Comparison of ENCODE assay signal across 7 mouse cellular contexts in genomic region chr6:17065791-17066169, GRCm38 (mm10). TPM values are rescaled to one million over a fixed set of nuclear protein-coding genes. Genes with fewer than 3 reads are reported as not detected.
A peak's percentile ranks its signal among the peaks of the same experiment; 100 is the strongest.
DNase-seq lines count a peak whose midpoint lies in the region; ATAC-seq lines count a peak whose summit lies in the region.

No protein-coding gene starts in this region.

- 5% methylated on average over 12 of the region's 12 CpGs for WGBS in neural tube, embryonic 11.5 days
- 6% methylated on average over 12 of the region's 12 CpGs for WGBS in forebrain, embryonic 11.5 days
- 3% methylated on average over 12 of the region's 12 CpGs for WGBS in limb, embryonic 15.5 days
- WGBS in neural tube, embryonic 14.5 days = 4% methylated on average over 12 of the region's 12 CpGs

- no peak for DNase-seq in neural tube, embryonic 11.5 days (ENCODE audit: low spot score)
- no peak for DNase-seq in neural tube, embryonic 10.5 days (ENCODE audit: extremely low spot score, low spot score)
- no peak for DNase-seq in forebrain, embryonic 11.5 days (ENCODE audit: low spot score)
- DNase-seq in T-cell, adult 2 months (ENCODE audit: low spot score) = no peak
- no peak for DNase-seq in urinary bladder, postnatal 25 days (ENCODE audit: low spot score)

- no peaks in the 10 kb centered on the region for H3K9me3 ChIP-seq in neural tube, embryonic 11.5 days (ENCODE audit: control insufficient read depth, low read length)
- no peaks in the 10 kb centered on the region for H3K9me3 ChIP-seq in forebrain, embryonic 11.5 days (ENCODE audit: control insufficient read depth, low read length)
- H3K9me3 ChIP-seq in limb, embryonic 15.5 days = no peaks in the 10 kb centered on the region
- H3K9me3 ChIP-seq in neural tube, embryonic 14.5 days (ENCODE audit: control insufficient read depth, low read length) = no peaks in the 10 kb centered on the region

- H3K4me1 ChIP-seq in neural tube, embryonic 11.5 days (ENCODE audit: control insufficient read depth, insufficient read depth, low read length) = no peaks in the 10 kb centered on the region
- no peaks in the 10 kb centered on the region for H3K4me1 ChIP-seq in forebrain, embryonic 11.5 days (replicated peaks; ENCODE audit: control insufficient read depth, insufficient read depth, low read length)
- H3K4me1 ChIP-seq in limb, embryonic 15.5 days = peaks cover 9% of the 10 kb centered on the region; the same call in 1 of the 2 replicates
- H3K4me1 ChIP-seq in neural tube, embryonic 14.5 days (ENCODE audit: control insufficient read depth, insufficient read depth, low read length) = 0 out of 2 replicates have a peak, but pooled peaks cover 5% of the 10 kb centered on the region

- peak overlapping the region; percentile 76 for H3K9ac ChIP-seq in neural tube, embryonic 11.5 days (ENCODE audit: low read length)
- peak overlapping the region; percentile 72 for H3K9ac ChIP-seq in forebrain, embryonic 11.5 days (ENCODE audit: low read length)
- peak overlapping the region; percentile 70 for H3K9ac ChIP-seq in limb, embryonic 15.5 days
- peak overlapping the region; percentile 89 for H3K9ac ChIP-seq in neural tube, embryonic 14.5 days (replicated peaks; ENCODE audit: low read depth, low read length)

- H3K36me3 ChIP-seq in neural tube, embryonic 11.5 days (ENCODE audit: control insufficient read depth, insufficient read depth, low read length) = no peaks in the 10 kb centered on the region
- H3K36me3 ChIP-seq in forebrain, embryonic 11.5 days (ENCODE audit: control insufficient read depth, insufficient read depth, low read length) = no peaks in the 10 kb centered on the region
- no peaks in the 10 kb centered on the region for H3K36me3 ChIP-seq in limb, embryonic 15.5 days
- H3K36me3 ChIP-seq in neural tube, embryonic 14.5 days (ENCODE audit: control insufficient read depth, insufficient read depth, low read length) = no peaks in the 10 kb centered on the region

- no peak overlapping the region for H3K27ac ChIP-seq in neural tube, embryonic 11.5 days (ENCODE audit: low read depth, low read length)
- no peak overlapping the region for H3K27ac ChIP-seq in forebrain, embryonic 11.5 days (ENCODE audit: low read depth, low read length)
- peak overlapping the region; percentile 59 for H3K27ac ChIP-seq in limb, embryonic 15.5 days
- no peak overlapping the region; the same call in 1 of the 2 replicates for H3K27ac ChIP-seq in neural tube, embryonic 14.5 days (ENCODE audit: low read depth, low read length)

- peak overlapping the region; percentile 66 for H3K4me2 ChIP-seq in neural tube, embryonic 11.5 days (ENCODE audit: low read depth)
- H3K4me2 ChIP-seq in forebrain, embryonic 11.5 days (ENCODE audit: low read depth, low read length, severe bottlenecking) = peak overlapping the region; percentile 96
- H3K4me2 ChIP-seq in limb, embryonic 15.5 days = peak overlapping the region; percentile 90
- peak overlapping the region; percentile 80 for H3K4me2 ChIP-seq in neural tube, embryonic 14.5 days (ENCODE audit: low read depth, low read length)

- H3K4me3 ChIP-seq in neural tube, embryonic 11.5 days (ENCODE audit: low read depth, low read length) = peak overlapping the region; percentile 64
- peak overlapping the region; percentile 79 for H3K4me3 ChIP-seq in forebrain, embryonic 11.5 days (ENCODE audit: low read depth, low read length)
- H3K4me3 ChIP-seq in limb, embryonic 15.5 days = peak overlapping the region; percentile 82
- peak overlapping the region; percentile 85 for H3K4me3 ChIP-seq in neural tube, embryonic 14.5 days (ENCODE audit: low read depth, low read length)

- ATAC-seq in neural tube, embryonic 11.5 days (ENCODE audit: insufficient read depth, low FRiP score, low TSS enrichment) = 0 out of 2 replicates have a peak, but pooled peaks have one; percentile 29
- peak; percentile 19; the same call in 1 of the 2 replicates for ATAC-seq in forebrain, embryonic 11.5 days (replicated peaks; ENCODE audit: low FRiP score)
- no peak for ATAC-seq in limb, embryonic 15.5 days (ENCODE audit: insufficient number of reproducible peaks, low FRiP score, low TSS enrichment, low read depth)
- ATAC-seq in neural tube, embryonic 14.5 days (ENCODE audit: low read depth) = peak; percentile 52

- no peaks in the 10 kb centered on the region for H3K27me3 ChIP-seq in neural tube, embryonic 11.5 days (ENCODE audit: control insufficient read depth, insufficient read depth, low read length)
- peaks cover 6% of the 10 kb centered on the region for H3K27me3 ChIP-seq in forebrain, embryonic 11.5 days (ENCODE audit: control insufficient read depth, insufficient read depth, low read length)
- no peaks in the 10 kb centered on the region for H3K27me3 ChIP-seq in limb, embryonic 15.5 days
- H3K27me3 ChIP-seq in neural tube, embryonic 14.5 days (ENCODE audit: control insufficient read depth, insufficient read depth, low read length) = no peaks in the 10 kb centered on the region

RNA-seq across cellular contexts. Expression of gene Tes, which starts 0.8 kb away (rescaled TPM):
- polyA plus RNA-seq in neural tube, embryonic 11.5 days (2014; fragmentation: Nextera tagmentation; extraction: Ambion mirVana) = 82.5 and 82.8 TPM in 2 replicates
- 34.6 and 38.3 TPM in 2 replicates for polyA plus RNA-seq in forebrain, embryonic 11.5 days (2014; fragmentation: Nextera tagmentation; extraction: Ambion mirVana)
- 49.5 and 54.2 TPM in 2 replicates for polyA plus RNA-seq in limb, embryonic 15.5 days (2015; fragmentation: Nextera tagmentation; extraction: Ambion mirVana)
- 85.2 and 87.0 TPM in 2 replicates for polyA plus RNA-seq in neural tube, embryonic 14.5 days (2014; fragmentation: Nextera tagmentation; extraction: Ambion mirVana)
